Mouse (Mus musculus) forebrain, postnatal 0 days (tissue): Measurements from ENCODE around the gene Synj2. TPM values are rescaled to one million over a fixed set of nuclear protein-coding genes. Genes with fewer than 3 reads are reported as not detected.

ENCODE experiments used
- ATAC-seq: fragments of 200-750 bp; cut with Nextera tagmentation; 2 replicates; pipeline ENCODE4 v1.8.0; 2017; ENCODE audit warnings: mild to moderate bottlenecking, moderate library complexity
- DNase-seq: peaks from one replicate; pipeline ENCODE4 v3.0.0-alpha.2; 2015
- H3K27ac ChIP-seq: fragments of 300-500 bp; sonication (generic); 2 replicates; pipeline ENCODE4 v1.5.1; 2014; ENCODE audit warnings: low read depth, mild to moderate bottlenecking, antibody characterized with exemption, low read length, moderate library complexity, mixed read lengths
- H3K27me3 ChIP-seq: fragments of 300-500 bp; sonication (generic); 2 replicates; pipeline ENCODE4 v1.6.1; 2014; ENCODE audit warnings: mild to moderate bottlenecking, low read length, mixed read lengths; ENCODE audit not compliant: insufficient read depth
- H3K36me3 ChIP-seq: fragments of 300-500 bp; sonication (generic); 2 replicates; pipeline ENCODE4 v1.6.1; 2014; ENCODE audit warnings: mild to moderate bottlenecking, moderate library complexity; ENCODE audit not compliant: insufficient read depth
- H3K4me1 ChIP-seq: fragments of 300-500 bp; sonication (generic); 2 replicates; pipeline ENCODE4 v1.6.1; 2014; ENCODE audit warnings: antibody characterized with exemption; ENCODE audit not compliant: insufficient read depth
- H3K4me2 ChIP-seq: fragments of 300-500 bp; sonication (generic); 2 replicates; pipeline ENCODE4 v1.6.1; 2014; ENCODE audit warnings: low read depth, mild to moderate bottlenecking, moderate library complexity
- H3K4me3 ChIP-seq: fragments of 300-500 bp; sonication (generic); 2 replicates; pipeline ENCODE4 v1.5.1; 2014; ENCODE audit warnings: low read depth, low read length, mixed read lengths
- H3K9ac ChIP-seq: fragments of 300-500 bp; sonication (generic); 2 replicates; pipeline ENCODE4 v1.6.1; 2014; ENCODE audit warnings: mild to moderate bottlenecking
- H3K9me3 ChIP-seq: fragments of 300-500 bp; sonication (generic); 2 replicates; pipeline ENCODE4 v1.6.1; 2016; ENCODE audit warnings: low read length
- CTCF ChIP-seq: sonication (generic); IDR thresholded peaks from 2 replicates; pipeline ENCODE4 v1.5.1; 2016; ENCODE audit warnings: antibody characterized with exemption, control low read depth, low read depth
- WGBS: fragments of 180-500 bp; shearing (Covaris S2); extraction: QIAGEN DNeasy Blood & Tissue Kit; methylation state at CpG from one replicate; pipeline ENCODE4 v1.1.7; 2014; 5-methylcytosine and 5-hydroxymethylcytosine counted together
- polyA plus RNA-seq: library from polyadenylated mRNA; unstranded; fragments of >200 nt; fragmentation: Nextera tagmentation; extraction: Ambion mirVana; gene quantifications from 2 replicates; pipeline ENCODE4 v1.2.1, GENCODE M21; 2015
- total RNA-seq: library from RNA; depleted of rRNA; stranded (reverse); fragments of >200 nt; gene quantifications from 2 replicates; pipeline ENCODE4 v1.2.3, GENCODE M21; 2014

The Synj2 gene
- total and polyA plus RNA-seq, 2 experiments from 2014 or later = 3.6 to 6.8 TPM

DNA sequence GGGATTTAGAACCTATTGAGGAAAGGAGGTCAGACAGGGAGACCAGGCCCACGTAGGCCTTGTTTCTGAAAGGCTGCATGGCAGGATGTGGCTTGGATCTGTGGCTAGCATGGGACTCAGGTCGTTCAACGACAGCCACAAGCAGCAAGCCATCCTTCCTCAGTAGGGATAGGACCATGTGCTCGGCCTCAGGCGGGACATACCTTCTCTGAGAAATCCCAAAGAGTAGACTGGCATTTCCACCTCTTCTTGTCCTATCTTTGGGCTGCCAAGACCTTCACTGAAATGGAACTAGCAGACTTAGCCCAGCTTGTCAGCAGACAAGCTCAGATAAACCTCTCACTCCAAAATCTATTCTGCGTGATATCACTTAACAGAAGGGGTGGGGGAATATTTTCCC lies 62.6 kb downstream of the Synj2 start:
- WGBS = 90% methylated on average over 6 of the region's 6 CpGs
- H3K9me3 ChIP-seq = no peaks in the 10 kb centered on the region
- no peaks in the 10 kb centered on the region for H3K27me3 ChIP-seq
- ATAC-seq (no peak), DNase-seq (no peak)
- no peak overlapping the region for H3K9ac ChIP-seq
- no peak overlapping the region; the same call in 1 of the 2 replicates for H3K27ac ChIP-seq
- TF ChIP-seq CTCF = no peak
- no peak overlapping the region for H3K4me2 ChIP-seq
- H3K36me3 ChIP-seq = no peaks in the 10 kb centered on the region
- H3K4me3 ChIP-seq = no peak overlapping the region
- peaks cover 15% of the 10 kb centered on the region for H3K4me1 ChIP-seq

DNA sequence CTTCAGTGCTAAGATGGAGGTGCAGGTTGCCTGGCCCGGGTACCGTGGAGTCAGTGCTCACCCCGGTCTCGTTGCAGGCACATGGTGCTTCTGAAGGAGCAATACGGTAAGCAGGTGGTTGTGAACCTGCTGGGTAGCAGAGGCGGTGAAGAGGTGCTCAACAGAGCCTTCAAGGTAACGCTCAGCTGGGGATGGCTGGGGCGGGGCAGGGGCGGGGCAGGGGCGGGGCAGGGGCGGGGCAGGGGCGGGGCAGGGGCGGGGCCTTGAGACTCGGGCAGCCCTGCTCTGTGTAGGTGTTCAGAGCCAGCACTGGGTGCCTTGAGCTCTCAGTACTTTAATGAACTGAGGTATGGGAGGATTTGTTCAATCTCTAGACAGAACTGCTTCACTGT lies 64.2 kb downstream of the Synj2 start:
- Histone ChIP-seq H3K27ac (peak overlapping the region; percentile 62; the same call in 1 of the 2 replicates), H3K27me3 (no peaks in the 10 kb centered on the region), H3K36me3 (no peaks in the 10 kb centered on the region), H3K9me3 (no peaks in the 10 kb centered on the region), H3K4me1 (peaks cover 15% of the 10 kb centered on the region), H3K4me3 (no peak overlapping the region), H3K9ac (no peak overlapping the region), H3K4me2 (peak overlapping the region; percentile 18; the same call in 1 of the 2 replicates)
- peak; percentile 34 for ATAC-seq
- no peak for DNase-seq
- no peak for TF ChIP-seq CTCF
- WGBS = 14% methylated on average over 14 of the region's 14 CpGs

DNA sequence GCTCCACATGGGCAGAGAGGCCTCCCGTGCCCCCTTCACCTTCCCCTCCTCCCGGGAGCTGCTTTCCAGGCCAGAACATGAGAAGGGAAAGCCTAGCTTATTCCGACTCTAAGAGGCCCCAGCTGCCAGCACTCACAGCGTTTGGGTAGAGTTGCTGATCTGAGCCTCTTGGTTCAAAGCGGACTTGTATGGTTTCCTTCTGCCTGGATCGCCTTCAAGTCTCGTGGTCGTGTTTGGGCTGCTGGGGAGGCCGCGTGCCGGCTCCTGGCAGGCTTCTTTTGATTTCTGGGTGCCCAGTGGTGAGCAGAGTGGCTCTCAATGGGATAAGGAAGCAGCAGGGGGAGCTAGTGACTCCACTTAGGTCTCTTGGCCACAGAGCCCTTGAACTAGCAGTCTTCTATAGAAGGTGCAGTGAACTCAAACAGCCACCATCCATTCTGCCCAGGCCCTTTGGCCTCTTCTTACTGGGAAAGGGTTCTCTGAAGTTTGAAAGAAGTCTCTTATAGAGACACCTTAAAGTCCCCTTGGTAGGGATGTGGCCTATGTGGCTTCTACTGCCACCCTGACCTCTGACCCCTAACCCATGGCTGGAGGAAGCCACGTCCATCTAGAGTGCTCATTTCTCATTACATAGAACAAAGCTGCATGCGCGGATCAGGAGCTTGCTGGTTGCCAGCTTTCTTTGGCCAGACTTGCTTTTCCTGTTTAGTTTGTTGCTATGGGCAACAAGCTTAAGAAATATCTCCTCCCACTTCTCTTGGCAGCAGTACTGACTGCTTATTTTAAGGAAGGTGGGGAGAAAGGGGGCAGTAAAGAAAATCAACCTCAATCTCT lies 64.8 kb downstream of the Synj2 start:
- Histone ChIP-seq H3K4me2 (peak overlapping the region; percentile 18), H3K4me1 (peaks cover 15% of the 10 kb centered on the region), H3K9ac (no peak overlapping the region), H3K4me3 (no peak overlapping the region), H3K27me3 (no peaks in the 10 kb centered on the region), H3K36me3 (no peaks in the 10 kb centered on the region), H3K27ac (peak overlapping the region; percentile 62), H3K9me3 (no peaks in the 10 kb centered on the region)
- ATAC-seq (peak; percentile 79), DNase-seq (peak; percentile 83)
- peak; percentile 39; the same call in 1 of the 2 replicates for TF ChIP-seq CTCF
- 11% methylated on average over 14 of the region's 14 CpGs for WGBS

DNA sequence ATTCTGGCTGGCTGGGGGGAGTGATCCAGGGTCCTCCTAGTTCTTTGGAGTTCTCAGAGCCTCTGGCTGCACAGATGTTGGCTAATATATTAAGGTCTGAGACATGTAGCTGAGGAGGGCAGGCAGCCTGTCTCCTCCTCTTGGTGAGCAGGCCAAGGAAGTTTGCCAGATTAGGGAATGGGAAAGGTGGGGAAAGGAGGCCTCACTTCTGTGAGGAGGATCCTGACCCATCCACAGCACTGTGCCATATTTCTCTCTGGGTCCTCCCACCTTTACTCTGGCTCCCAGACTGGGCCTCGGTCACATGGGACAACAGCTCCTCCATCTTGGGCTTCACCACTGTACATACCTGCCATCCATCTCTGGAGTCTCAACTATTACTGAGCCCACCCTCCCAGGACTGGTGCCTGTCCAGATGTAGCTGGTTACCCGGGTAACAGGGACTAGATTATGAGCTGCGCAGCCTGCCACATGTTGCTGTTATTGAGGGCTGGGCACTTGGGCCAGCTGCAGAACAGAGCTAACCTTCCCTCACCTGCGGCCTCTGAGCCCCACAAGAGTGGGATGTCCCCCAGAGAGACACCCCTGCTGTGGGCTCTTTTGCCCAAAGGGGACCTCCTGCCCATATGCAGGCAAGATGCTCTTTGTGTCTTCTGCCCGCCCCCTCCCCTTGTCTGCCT lies 66.2 kb downstream of the Synj2 start:
- DNase-seq (no peak), ATAC-seq (no peak)
- Histone ChIP-seq H3K27me3 (no peaks in the 10 kb centered on the region), H3K36me3 (no peaks in the 10 kb centered on the region), H3K4me1 (peaks cover 15% of the 10 kb centered on the region), H3K4me3 (no peak overlapping the region), H3K9ac (no peak overlapping the region), H3K27ac (no peak overlapping the region), H3K4me2 (no peak overlapping the region), H3K9me3 (no peaks in the 10 kb centered on the region)
- TF ChIP-seq CTCF = no peak
- 90% methylated on average over 5 of the region's 5 CpGs for WGBS

DNA sequence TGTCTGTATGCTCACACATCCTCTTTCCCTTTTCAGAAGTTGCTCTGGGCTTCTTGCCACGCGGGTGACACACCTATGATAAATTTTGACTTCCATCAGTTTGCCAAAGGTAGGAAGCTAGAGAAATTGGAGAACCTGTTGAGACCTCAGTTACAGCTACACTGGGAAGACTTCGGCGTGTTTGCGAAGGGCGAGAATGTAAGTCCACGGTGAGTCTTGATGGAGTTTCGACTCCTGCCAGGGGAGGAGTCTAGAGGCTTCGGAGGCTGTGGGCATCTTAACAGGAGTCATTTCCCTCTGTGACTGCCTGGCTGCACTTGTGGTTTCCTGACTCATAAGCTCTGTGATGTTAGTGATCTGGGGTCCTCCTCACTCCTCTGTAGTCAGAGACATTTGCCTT lies 66.8 kb downstream of the Synj2 start:
- H3K9me3 ChIP-seq = no peaks in the 10 kb centered on the region
- ATAC-seq (no peak), DNase-seq (no peak)
- no peak overlapping the region for H3K4me2 ChIP-seq
- no peaks in the 10 kb centered on the region for H3K27me3 ChIP-seq
- no peaks in the 10 kb centered on the region for H3K36me3 ChIP-seq
- peaks cover 15% of the 10 kb centered on the region for H3K4me1 ChIP-seq
- no peak overlapping the region for H3K9ac ChIP-seq
- no peak overlapping the region for H3K4me3 ChIP-seq
- H3K27ac ChIP-seq = no peak overlapping the region
- TF ChIP-seq CTCF = no peak
- WGBS = 93% methylated on average over 9 of the region's 9 CpGs

DNA sequence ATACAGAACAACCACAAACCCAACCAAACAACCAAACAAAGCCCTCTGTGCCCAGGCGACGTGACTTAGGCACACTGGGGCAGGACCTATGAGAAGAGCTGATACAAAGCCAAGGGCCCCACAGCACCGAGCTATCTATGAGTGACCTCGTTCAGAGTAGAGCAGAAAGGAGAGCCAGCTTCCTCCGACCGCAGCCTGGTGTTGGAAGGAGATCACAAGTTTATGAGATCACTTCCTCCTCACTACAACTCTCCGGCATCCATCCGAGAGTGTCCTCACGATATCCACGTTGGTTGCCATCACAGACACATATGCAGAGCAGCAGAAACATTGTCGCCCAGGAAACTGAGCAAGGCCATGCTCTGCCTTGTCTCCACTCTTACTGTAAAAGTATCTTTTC lies 67.5 kb downstream of the Synj2 start:
- no peak for ATAC-seq
- H3K4me3 ChIP-seq = no peak overlapping the region
- peaks cover 15% of the 10 kb centered on the region for H3K4me1 ChIP-seq
- no peak overlapping the region for H3K9ac ChIP-seq
- no peaks in the 10 kb centered on the region for H3K36me3 ChIP-seq
- H3K27me3 ChIP-seq = no peaks in the 10 kb centered on the region
- no peak for TF ChIP-seq CTCF
- no peak overlapping the region for H3K27ac ChIP-seq
- 89% methylated on average over 11 of the region's 11 CpGs for WGBS
- no peaks in the 10 kb centered on the region for H3K9me3 ChIP-seq
- DNase-seq = no peak
- H3K4me2 ChIP-seq = no peak overlapping the region

DNA sequence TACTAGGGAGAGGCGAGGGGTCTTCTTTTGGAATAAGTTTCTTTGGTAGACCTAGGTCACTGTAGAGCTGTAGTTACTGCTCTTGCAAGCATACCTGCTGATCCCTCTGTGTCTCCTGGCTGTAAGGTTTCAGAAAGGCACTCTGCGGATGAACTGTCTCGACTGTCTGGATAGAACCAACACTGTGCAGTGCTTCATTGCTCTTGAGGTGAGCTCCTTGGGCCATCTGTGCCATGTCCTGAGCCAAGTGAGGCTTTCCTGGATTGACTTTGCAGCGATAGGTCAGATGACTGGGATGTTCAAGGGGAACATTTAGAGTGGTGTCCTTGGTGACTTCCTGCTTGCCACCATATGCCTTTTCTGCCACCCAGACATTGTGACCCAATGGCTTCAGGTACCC lies 68.5 kb downstream of the Synj2 start:
- H3K4me3 ChIP-seq = no peak overlapping the region
- H3K4me1 ChIP-seq = peaks cover 15% of the 10 kb centered on the region
- no peak overlapping the region for H3K9ac ChIP-seq
- no peak overlapping the region for H3K27ac ChIP-seq
- ATAC-seq (no peak), DNase-seq (no peak)
- H3K27me3 ChIP-seq = no peaks in the 10 kb centered on the region
- H3K4me2 ChIP-seq = no peak overlapping the region
- WGBS = 94% methylated on average over 4 of the region's 4 CpGs
- no peaks in the 10 kb centered on the region for H3K36me3 ChIP-seq
- no peak for TF ChIP-seq CTCF
- H3K9me3 ChIP-seq = no peaks in the 10 kb centered on the region
